Mouse (Mus musculus): ENCODE data around the gene Atxn7. TPM values are rescaled to one million over a fixed set of nuclear protein-coding genes. Genes with fewer than 3 reads are reported as not detected.

Gene Atxn7
- polyA plus RNA-seq, 1 experiment, result 23.7 TPM

DNA sequence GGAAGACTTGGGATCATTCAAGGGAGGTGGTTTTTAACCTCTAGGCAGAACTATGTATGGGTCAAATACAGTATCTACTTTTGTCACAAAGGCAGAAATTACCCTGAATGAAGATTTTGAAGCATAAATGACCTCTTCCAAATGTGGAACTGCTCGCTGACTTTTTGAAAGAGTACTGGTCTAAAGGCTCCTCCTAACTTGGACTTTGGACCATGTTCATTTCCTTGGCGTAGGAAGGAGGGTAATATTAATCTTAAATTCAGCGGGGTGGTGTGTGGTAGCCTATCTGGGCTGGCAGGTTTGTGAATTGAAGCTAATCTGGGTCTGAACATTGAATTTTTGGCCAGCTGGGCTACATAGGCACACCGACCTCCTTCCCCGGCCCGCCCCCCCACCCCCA is 1.2 kb downstream of the Atxn7 start:
- Histone ChIP-seq H3K27ac (ENCODE audit: insufficient read depth, low read depth, low read length) (peak overlapping the region; percentile 95), H3K36me3 (ENCODE audit: control insufficient read depth, insufficient read depth, low read length) (no peaks in the 10 kb centered on the region), H3K4me3 (ENCODE audit: insufficient read depth, low read depth, low read length) (no peak overlapping the region), H3K27me3 (replicated peaks; ENCODE audit: control insufficient read depth, insufficient read depth, low read length) (no peaks in the 10 kb centered on the region), H3K4me1 (ENCODE audit: control insufficient read depth, insufficient read depth, low read length) (peaks cover 4% of the 10 kb centered on the region; the same call in 1 of the 2 replicates)
- TF ChIP-seq CTCF (conservative IDR thresholded peaks at IDR 0.05; ENCODE audit: insufficient read depth, insufficient read length, low read depth, low read length) (no peak), POLR2A (IDR thresholded peaks at IDR 0.05; ENCODE audit: low read depth, low read length) (no peak)
- DNase-seq, result peak; percentile 75
- 64% methylated on average over 6 of the region's 6 CpGs for WGBS

DNA sequence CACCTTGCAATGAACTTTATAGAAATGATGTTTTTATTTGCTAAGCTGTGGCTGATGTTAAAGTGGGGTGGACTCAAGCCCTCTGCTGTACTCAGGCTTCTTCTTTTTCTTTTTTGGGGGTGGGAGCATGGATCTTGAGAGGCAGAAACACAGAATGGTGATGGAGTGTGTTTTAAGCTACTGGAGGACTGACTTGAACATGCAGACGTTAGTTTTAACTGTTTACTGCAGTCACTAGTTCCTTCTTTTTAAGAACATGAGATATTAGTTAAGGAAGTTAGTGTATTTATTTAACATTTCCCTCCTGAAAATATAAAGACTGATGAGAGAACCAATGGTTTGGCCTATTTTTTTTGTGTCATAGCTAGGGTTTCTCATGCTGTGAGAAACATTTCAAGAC is 2.3 kb downstream of the Atxn7 start:
- WGBS, result 63% methylated on average over 1 of the region's 1 CpGs
- no peak overlapping the region for H3K27ac ChIP-seq (ENCODE audit: insufficient read depth, low read depth, low read length)
- TF ChIP-seq CTCF (conservative IDR thresholded peaks at IDR 0.05; ENCODE audit: insufficient read depth, insufficient read length, low read depth, low read length), result no peak
- TF ChIP-seq POLR2A (IDR thresholded peaks at IDR 0.05; ENCODE audit: low read depth, low read length), result no peak
- no peak overlapping the region for H3K4me3 ChIP-seq (ENCODE audit: insufficient read depth, low read depth, low read length)
- peaks cover 9% of the 10 kb centered on the region for H3K4me1 ChIP-seq (ENCODE audit: control insufficient read depth, insufficient read depth, low read length)
- H3K36me3 ChIP-seq (ENCODE audit: control insufficient read depth, insufficient read depth, low read length), result no peaks in the 10 kb centered on the region
- no peaks in the 10 kb centered on the region for H3K27me3 ChIP-seq (replicated peaks; ENCODE audit: control insufficient read depth, insufficient read depth, low read length)
- DNase-seq, result no peak

DNA sequence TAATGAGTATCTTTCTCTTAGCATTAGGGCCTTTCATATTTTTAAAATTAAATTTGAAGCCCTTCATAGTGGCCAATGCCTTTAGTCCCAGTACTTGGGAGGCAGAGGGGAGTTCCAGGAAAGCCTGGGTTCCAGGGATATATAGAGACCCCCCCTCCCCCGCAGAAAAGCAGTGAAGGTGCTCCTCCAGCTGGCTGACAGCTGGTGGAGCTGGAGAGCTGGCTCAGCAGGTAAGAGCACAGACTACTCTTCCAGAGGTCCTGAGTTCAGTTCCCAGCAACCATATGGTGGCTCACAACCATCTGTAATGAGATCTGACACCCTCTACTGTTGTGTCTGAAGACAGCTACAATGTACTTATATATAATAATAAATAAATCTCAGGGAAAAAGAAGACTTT is 6.4 kb downstream of the Atxn7 start:
- DNase-seq, result no peak
- 0 out of 2 replicates have a peak, but pooled peaks have one; percentile 22 for TF ChIP-seq CTCF (conservative IDR thresholded peaks at IDR 0.05; ENCODE audit: insufficient read depth, insufficient read length, low read depth, low read length)
- no peak for TF ChIP-seq POLR2A (IDR thresholded peaks at IDR 0.05; ENCODE audit: low read depth, low read length)
- H3K36me3 ChIP-seq (ENCODE audit: control insufficient read depth, insufficient read depth, low read length), result no peaks in the 10 kb centered on the region
- 51% methylated on average over 1 of the region's 1 CpGs for WGBS
- no peaks in the 10 kb centered on the region for H3K27me3 ChIP-seq (replicated peaks; ENCODE audit: control insufficient read depth, insufficient read depth, low read length)
- peaks cover 17% of the 10 kb centered on the region for H3K4me1 ChIP-seq (ENCODE audit: control insufficient read depth, insufficient read depth, low read length)
- no peak overlapping the region for H3K27ac ChIP-seq (ENCODE audit: insufficient read depth, low read depth, low read length)
- no peak overlapping the region for H3K4me3 ChIP-seq (ENCODE audit: insufficient read depth, low read depth, low read length)

DNA sequence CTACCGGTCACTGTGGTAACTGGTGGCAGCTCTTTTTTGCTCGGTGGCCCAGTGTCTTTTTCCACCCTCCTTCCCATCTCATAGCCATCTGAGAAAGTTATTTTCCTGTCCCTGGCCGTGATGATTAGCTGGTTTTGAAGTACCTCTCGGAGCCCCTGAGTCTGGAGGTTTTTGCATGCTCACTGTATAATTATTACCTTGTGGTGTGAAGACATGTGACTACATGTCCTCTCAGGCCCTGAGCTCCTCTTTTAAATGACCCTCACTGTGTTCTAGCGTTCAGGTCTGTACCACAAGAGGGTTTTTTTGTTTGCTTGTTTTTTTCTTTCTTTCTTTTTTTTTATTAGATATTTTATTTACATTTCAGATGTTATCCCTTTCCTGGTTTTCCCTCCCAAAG is 7.2 kb downstream of the Atxn7 start:
- TF ChIP-seq POLR2A (IDR thresholded peaks at IDR 0.05; ENCODE audit: low read depth, low read length) (no peak), CTCF (conservative IDR thresholded peaks at IDR 0.05; ENCODE audit: insufficient read depth, insufficient read length, low read depth, low read length) (no peak)
- peaks cover 17% of the 10 kb centered on the region for H3K4me1 ChIP-seq (ENCODE audit: control insufficient read depth, insufficient read depth, low read length)
- 52% methylated on average over 5 of the region's 5 CpGs for WGBS

DNA sequence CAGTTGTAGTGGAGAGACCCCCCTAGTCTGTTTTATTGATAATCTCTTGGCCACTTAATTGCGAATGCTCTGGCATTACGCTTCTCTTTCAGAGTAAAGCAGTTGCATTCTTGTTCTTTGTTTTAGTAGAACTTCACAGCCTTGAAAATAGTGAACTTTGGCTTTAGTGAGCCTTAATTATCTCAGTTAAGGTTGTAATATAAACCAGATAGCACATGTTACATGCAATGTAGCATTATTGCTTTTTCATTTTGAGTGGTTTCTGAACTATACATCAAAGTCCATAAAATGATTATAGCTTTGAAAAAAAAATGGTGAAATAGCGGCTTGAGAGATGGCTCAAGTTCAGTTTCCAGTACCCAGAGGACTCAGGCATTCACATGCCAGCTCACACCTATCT is 9.3 kb downstream of the Atxn7 start:
- H3K36me3 ChIP-seq (ENCODE audit: control insufficient read depth, insufficient read depth, low read length), result no peaks in the 10 kb centered on the region
- H3K27me3 ChIP-seq (replicated peaks; ENCODE audit: control insufficient read depth, insufficient read depth, low read length), result no peaks in the 10 kb centered on the region
- no peak for DNase-seq
- no peak overlapping the region for H3K27ac ChIP-seq (ENCODE audit: insufficient read depth, low read depth, low read length)
- H3K4me3 ChIP-seq (ENCODE audit: insufficient read depth, low read depth, low read length), result no peak overlapping the region
- peaks cover 17% of the 10 kb centered on the region for H3K4me1 ChIP-seq (ENCODE audit: control insufficient read depth, insufficient read depth, low read length)
- TF ChIP-seq POLR2A (IDR thresholded peaks at IDR 0.05; ENCODE audit: low read depth, low read length) (no peak), CTCF (conservative IDR thresholded peaks at IDR 0.05; ENCODE audit: insufficient read depth, insufficient read length, low read depth, low read length) (no peak)
- WGBS, result 67% methylated on average over 3 of the region's 3 CpGs

More for the DNA sequence above, 7.2 kb downstream of the Atxn7 start:
- H3K36me3 ChIP-seq (ENCODE audit: control insufficient read depth, insufficient read depth, low read length), result no peaks in the 10 kb centered on the region
- peak; percentile 55 for DNase-seq
- H3K27me3 ChIP-seq (replicated peaks; ENCODE audit: control insufficient read depth, insufficient read depth, low read length), result no peaks in the 10 kb centered on the region
- H3K4me3 ChIP-seq (ENCODE audit: insufficient read depth, low read depth, low read length), result no peak overlapping the region
- peak overlapping the region; percentile 31; the same call in 1 of the 2 replicates for H3K27ac ChIP-seq (ENCODE audit: insufficient read depth, low read depth, low read length)

DNA sequence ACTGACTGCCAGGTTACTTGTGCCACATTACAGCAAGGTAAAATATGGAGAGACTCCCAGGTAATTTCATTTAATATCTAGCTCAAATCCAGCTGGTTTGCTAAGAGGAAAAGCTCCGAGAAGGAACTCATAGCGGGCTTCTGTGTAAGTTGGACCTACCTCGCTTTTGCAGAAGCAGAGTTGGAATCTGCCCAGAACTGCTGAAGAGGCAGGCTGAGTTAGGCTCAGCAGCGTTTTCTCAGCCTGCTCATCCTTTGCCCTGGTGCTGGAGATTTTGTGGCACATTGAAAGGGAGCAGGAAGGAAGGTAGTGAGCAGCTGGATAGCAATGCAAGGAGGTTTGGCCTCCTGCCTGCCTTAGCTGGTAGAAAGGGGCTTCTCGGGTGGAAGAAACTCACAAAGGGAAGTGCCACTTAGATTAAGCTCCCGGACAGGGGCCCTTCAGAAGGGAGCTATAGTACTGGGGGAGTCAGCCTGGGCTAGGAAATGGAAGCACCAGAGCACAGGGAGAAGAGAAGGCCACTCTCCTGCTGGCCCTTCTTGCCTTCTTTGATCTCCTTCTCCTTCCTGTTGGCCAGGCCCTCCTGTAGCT is 10.5 kb downstream of the Atxn7 start:
- TF ChIP-seq POLR2A (IDR thresholded peaks at IDR 0.05; ENCODE audit: low read depth, low read length) (no peak), CTCF (conservative IDR thresholded peaks at IDR 0.05; ENCODE audit: insufficient read depth, insufficient read length, low read depth, low read length) (no peak)
- DNase-seq, result peak; percentile 24
- Histone ChIP-seq H3K27me3 (replicated peaks; ENCODE audit: control insufficient read depth, insufficient read depth, low read length) (no peaks in the 10 kb centered on the region), H3K27ac (ENCODE audit: insufficient read depth, low read depth, low read length) (no peak overlapping the region), H3K36me3 (ENCODE audit: control insufficient read depth, insufficient read depth, low read length) (no peaks in the 10 kb centered on the region), H3K4me1 (ENCODE audit: control insufficient read depth, insufficient read depth, low read length) (peaks cover 17% of the 10 kb centered on the region), H3K4me3 (ENCODE audit: insufficient read depth, low read depth, low read length) (no peak overlapping the region)
- 44% methylated on average over 6 of the region's 6 CpGs for WGBS

DNA sequence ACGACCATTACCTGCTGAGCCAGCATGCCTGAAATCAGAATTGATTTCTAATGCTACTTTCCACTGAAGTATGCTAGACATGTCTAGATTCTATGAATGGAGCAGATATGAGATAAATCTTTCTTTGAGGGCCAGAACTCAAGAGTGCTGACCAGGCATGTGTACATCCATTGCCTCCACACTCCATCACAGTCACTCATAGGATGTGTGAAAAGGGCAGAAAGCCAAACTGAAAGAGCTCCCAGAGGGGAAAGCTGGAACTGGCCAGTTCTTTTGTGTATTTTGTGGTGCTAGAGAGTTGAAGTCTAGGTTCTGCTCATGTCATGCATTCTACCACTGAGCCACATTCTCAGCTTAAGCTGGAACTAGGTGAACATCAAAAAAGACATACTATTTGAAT is 16.3 kb downstream of the Atxn7 start:
- Histone ChIP-seq H3K36me3 (ENCODE audit: control insufficient read depth, insufficient read depth, low read length) (no peaks in the 10 kb centered on the region), H3K27ac (ENCODE audit: insufficient read depth, low read depth, low read length) (no peak overlapping the region), H3K4me3 (ENCODE audit: insufficient read depth, low read depth, low read length) (no peak overlapping the region), H3K27me3 (replicated peaks; ENCODE audit: control insufficient read depth, insufficient read depth, low read length) (no peaks in the 10 kb centered on the region), H3K4me1 (ENCODE audit: control insufficient read depth, insufficient read depth, low read length) (no peaks in the 10 kb centered on the region)
- TF ChIP-seq POLR2A (IDR thresholded peaks at IDR 0.05; ENCODE audit: low read depth, low read length), result no peak
- TF ChIP-seq CTCF (conservative IDR thresholded peaks at IDR 0.05; ENCODE audit: insufficient read depth, insufficient read length, low read depth, low read length), result no peak
- WGBS, result 50% methylated on average over 1 of the region's 1 CpGs
- no peak for DNase-seq
